Mouse (Mus musculus): ENCODE results near the gene Triobp. TPM values are rescaled to one million over a fixed set of nuclear protein-coding genes. Genes with fewer than 3 reads are reported as not detected.
"Not testable (repeated sequence)": the region's sequence is repeated elsewhere in the genome, so short reads cannot be mapped to it uniquely, and the experiment has no call there.

Gene Triobp
- polyA plus RNA-seq, 2 experiments from 2014 or later, result 18.6 to 30.9 TPM

DNA sequence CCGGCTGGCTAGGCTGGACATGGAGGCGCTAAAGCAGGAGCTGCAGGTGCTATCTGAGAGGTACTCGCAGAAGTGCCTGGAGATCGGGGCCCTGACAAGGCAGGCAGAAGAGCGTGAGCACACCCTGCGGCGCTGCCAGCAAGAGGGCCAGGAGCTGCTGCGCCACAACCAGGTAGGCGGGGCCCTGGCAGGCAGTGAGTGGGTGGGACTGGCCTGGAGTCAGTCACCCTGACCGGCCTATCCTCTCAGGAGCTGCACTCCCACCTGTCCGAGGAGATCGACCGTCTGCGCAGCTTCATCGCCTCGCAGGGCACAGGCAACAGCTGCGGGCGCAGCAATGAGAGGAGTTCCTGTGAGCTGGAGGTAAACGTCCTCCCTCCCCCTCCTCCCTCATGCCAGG lies 54.5 kb downstream of the Triobp start:
- no peak for ATAC-seq

DNA sequence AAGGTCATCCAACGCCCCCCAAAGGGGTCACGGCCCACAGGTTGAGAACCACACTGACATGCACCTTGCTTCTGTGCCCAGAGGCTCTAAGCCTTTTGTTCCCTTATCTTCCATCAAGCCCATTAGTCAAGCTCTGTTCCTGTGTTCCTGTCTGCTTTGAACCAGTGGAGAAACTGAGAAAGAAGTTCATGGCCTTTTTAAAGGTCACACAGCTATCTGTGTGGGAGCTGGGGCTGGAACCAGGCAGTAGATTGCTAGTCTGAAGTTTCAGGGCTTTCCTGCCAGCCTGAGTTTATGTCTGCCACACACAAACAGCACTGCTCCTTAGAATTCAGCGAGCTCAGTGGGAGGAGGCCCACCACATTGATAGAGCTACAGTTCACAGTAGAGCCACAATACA lies 55.6 kb downstream of the Triobp start:
- no peak for ATAC-seq

DNA sequence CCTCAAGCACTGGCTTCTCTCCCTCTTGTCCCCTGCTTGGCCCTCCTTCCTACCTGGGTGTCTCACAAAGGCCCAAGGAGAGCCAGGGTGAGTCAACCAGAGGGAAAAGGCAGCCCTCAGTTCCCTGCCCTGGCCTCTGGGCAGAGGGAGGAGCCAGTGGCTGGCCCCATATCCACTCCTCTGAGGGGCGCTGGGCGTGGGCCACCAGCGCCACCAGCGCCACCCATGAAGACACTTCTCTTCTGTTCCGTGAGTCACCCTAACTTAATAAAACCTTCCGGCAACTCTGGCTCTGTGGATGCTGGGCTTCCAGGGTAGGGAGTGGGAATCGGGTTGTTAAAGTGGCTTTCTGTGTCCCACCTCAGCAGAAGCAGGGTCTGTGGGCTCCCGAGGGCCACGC lies 58.1 kb downstream of the Triobp start:
- no peak for ATAC-seq

DNA sequence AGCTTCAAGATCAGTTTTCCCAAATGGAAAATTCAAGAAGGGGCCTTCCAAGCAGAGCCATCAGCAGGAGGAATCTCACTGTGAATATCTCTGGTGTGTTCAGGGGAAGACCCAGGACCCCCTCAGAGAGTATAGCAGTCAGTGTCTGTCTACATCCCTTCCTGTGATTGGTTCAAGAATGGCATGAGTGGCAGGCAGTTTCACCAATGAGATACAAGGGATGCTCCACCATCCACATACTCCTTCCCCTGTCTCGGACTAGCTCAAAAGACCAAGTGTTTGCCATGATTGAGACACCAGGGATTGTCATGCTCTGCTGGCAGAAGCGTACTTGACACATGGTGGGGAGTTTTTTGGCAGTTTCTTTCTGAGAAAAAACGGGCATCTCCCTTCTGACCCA lies 59.1 kb downstream of the Triobp start:
- ATAC-seq, result no peak

DNA sequence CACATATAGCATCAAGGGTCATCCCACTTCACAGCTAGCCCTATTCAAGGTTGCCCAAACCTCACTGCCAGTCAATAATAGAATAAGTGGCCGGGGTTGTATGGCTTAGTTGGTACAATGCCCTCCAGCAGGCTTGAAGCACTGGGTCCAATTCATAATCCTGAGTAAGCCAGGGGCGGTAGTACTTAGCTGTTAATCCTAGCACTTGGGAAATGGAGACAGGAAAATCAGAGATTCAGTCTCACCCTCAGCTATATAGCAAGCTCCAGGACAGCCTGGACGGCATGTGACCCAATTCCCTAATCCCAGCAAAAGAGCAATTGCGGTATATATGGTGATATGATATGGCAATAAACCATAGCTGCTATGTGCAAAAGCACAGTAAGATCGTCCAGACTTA lies 59.5 kb downstream of the Triobp start:
- ATAC-seq, result no peak

DNA sequence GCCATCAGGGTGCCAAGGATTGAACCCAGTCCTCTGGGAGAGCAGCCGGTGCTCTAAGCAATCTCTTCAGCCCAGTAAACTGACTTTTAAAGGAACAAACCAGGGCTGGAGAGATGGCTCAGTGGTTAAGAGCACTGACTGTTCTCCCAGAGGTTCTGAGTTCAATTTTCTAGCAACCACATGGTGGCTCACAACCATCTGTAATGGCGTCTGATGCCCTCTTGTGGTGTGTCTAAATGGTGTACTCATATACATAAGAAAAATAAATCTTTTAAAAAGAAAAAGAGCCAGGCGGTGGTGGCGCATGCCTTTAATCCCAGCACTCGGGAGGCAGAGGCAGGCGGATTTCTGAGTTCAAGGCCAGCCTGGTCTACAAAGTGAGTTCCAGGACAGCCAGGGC lies 60.3 kb downstream of the Triobp start:
- not testable (repeated sequence) for ATAC-seq

DNA sequence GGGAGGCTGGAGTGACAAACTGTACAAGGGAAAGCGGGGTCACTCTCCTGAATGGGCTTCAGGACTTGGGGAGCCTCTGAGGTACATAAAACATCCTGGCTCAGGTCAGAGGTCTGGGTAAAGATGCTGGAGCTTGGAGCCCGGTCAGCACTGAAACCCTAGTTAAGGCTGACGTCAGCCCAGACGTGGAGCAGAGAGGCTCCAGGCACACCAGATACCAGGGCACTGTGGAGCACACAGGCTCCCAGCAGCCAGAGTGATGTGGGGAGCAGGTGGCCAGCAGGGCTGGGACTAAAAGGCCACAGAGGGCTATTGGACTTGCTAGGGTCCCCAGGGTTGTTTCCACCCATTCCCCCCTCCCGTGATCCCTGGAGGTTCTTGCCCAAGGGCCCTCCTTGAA lies 62.2 kb downstream of the Triobp start:
- no peak for ATAC-seq

DNA sequence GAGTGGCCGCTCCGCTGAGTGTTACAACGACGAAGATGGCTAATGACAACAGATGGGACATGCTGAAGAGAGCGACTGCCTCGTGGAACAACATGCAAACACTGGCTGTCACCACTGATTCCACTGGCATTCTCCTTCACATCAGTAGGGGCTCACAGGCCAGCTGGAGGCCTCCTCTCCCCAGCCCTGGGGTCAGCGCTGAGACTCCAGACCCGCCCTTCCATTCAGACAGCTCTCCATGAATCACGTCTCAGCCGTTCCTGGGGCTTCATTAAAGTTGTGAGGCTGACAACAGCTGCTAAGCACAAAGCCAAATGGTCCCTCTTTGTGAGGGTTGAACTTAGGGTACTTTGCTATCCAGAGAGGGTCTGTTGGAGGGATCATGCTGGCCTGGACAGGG lies 64.0 kb downstream of the Triobp start:
- ATAC-seq, result no peak

DNA sequence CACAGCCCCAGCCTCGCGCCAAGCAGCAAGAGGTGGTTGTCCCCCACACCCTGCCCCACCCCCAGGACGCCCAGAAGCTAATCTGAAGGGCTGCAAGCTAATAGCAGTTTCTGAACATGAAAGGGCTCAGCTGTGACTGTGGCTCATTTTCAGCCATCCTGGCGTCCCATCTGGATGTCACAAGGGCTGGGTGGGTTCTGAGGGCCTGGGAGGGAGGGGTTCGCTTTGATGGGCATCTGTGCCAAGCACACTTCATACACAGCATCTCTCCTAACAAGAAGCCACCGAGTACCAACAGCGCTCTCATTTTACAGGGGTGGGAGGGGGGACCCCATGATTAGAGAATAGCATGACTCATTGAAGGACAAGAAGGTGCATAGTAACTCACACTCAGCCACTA lies 65.9 kb downstream of the Triobp start:
- no peak for ATAC-seq

DNA sequence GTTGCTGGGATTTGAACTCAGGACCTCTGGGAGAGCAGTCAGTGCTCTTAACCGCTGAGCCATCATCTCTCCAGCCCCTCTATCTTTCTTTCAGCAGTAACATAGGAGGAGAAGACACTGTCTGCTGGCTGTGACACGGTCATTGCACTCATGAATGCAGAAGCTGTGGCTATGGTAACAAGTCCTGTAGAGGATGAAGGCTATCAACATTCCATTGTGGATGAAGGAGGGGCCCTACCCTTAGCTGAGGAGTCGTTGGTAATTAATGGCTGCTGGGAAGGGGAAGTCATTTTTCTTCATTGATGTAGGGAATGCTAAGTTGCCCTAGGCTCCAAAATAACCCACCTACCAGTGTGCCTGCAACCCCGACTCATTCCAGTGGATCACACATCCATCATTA lies 70.7 kb downstream of the Triobp start:
- no peak for ATAC-seq

DNA sequence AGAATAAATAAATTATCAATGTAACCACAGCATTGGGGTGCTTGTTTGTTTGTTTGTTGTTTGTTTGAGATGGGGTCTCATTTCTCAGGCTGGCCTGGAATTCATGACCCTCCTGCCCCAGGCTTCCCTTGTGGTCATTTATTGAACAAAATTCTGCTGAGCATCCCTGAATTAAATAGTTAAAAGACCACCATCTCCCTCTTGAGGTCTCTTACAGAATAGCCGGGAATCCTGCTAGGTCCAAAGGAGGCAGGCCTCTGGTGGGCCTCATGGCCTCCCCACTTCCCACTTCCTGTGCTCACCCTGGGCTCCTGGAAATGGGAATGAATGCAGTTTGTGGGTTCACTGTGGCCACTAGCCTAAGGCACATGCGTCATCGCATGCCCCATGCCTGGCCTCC lies 71.4 kb downstream of the Triobp start:
- ATAC-seq, result no peak

DNA sequence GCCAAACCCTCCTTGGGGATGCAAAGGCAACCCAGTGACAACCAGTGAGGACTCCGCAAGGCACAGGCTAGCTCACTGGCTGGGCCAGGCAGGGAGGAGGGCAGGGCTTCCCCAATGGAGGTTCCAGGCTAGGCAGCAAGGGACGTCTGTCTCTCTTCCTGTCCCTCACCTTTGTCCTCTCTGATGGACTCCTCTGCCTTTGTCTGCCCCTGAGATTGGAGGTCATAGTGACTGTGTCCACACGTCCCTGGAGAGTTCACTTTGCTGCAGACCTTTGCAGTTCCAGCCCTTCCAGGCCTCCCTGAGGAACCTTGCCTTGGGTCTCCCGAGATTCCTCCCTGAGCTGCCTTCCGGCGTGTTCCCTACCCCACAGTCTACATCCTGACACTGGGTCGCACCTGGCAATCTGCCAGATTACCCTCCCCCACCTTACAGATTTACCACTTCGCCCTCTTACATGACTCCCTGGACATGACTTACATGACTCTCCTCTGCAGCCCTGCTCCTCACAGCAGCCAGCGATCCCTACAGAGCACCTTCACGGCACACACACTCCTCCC lies 75.2 kb downstream of the Triobp start:
- no peak for ATAC-seq

DNA sequence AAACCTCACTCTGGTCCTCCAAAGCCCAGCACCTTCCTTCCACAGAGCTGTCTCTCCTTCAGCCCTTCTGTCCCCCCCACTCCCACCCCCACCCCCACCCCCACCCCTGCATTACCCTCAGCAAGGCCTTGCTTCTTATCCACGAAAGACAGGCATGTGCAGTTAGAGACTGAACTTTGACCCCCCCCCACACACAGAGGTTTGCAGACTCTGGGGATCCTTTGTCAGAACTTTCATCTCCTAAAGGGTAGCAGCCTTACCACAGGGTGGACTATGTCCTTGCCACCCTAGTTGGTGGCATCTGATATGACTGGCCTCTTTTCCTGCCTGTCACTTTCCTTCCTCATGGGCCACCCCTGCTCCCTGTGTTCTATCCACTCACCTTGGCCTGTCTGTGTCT lies 75.8 kb downstream of the Triobp start:
- no peak for ATAC-seq

DNA sequence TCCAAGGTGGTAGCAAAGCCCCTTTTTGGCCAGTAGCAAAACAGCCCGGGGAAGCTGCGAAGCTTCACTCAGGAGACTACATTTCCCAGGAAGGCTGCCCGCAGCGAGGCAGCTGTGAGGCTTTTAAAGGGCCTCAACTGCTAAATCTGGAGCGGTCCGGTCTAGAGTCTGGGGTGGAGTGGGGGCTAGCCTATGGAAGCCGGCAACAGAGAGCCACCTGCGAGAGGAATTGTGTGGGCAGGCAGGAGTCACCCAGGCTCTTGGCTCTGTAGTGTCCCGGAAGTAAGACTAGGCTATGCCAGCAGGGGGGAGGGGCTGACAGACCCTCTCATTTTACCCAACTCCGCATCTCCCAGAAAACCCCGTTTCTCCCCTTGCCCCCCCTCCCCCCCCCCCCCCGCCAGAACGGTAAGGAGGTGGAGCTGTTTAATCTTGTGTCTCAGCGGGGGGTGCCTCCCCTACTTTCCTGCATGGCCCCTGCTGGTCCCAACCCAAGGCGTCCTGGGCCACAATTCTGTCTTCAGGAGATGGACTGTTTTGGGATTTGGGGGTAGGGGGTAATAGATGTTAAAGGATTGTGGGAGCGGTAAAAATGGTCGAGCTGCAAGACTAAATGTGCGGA lies 78.3 kb downstream of the Triobp start:
- ATAC-seq, result no peak

DNA sequence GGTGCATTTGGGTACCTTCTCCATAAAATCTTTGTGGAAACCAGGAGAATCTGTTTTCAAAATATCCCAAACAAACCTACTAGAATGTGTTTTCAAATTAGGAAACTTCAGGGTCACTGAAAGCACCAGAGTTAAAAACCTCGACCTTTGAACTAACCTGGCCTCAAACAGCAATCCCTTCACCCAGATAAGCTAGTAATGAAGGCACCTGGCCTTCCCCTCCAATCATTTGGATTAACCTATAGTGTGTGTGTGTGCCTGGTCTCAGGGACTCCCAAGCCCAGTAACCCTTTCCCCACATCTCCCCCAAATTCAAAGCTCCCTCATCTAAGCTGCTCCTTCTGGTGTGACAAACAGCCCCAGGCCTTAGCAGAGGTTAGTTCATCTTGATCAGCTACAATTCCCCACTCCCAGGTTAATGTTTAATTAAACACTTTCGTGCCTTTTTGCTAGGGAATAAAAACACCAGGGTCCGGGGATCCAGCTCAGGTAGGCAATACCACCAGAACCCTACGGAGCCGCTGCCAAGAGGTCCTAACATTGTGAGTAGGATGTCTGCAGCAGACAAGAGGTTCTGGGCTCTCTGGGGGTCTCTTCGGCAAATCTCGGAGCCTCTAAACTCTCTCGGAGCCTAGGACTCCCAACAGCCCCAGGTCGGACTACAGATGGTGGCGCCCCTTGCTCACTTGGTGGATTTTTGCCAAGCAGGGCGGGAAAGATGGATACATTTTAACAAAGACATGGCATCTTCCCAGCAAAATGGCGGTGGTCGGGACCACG lies 79.2 kb downstream of the Triobp start:
- ATAC-seq, result no peak

DNA sequence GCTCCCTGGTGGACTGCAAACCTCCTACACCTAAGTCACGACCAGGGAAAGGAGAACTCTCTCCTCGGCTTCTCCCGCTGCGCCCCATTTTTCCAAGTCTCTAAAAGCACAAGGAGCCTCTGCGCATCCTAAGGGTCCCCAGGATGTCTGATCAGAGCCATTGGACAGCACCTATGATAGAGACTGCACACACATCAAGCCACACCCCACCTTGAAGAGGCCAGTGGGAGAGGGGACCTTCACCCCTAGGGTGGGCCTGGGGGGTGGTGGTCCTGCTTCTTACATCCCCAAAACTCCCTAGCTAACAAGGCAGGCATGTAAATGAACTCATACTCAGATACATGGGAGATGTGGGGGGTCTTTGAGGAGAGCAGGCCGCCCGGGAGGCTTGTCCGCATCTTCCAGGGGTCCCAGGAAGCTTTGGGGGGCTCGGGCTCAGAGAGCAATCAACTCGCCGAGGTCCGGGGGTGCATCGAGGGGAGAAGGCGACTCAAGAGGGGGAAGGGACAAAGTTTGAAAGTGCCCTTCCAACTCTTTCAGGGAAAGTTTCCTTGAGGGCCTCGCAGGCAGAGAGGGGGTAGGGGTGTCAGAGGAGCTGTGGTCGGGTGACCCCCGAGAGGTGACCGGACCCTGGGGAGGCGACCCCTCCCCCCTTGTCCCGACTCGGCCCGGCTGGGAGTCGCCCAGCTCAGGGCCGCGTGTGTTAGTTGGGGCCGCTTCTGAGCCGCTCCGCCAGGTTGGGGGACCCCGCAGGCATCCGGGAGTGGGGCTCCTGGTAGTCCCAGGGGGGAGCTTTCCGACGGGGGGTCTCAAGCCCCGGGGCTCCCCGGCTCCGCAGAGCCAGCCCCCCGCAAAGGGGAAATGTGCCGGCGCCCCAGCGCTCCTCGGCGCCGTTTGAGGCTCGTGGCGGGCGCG lies 80.0 kb downstream of the Triobp start:
- ATAC-seq, result no peak

DNA sequence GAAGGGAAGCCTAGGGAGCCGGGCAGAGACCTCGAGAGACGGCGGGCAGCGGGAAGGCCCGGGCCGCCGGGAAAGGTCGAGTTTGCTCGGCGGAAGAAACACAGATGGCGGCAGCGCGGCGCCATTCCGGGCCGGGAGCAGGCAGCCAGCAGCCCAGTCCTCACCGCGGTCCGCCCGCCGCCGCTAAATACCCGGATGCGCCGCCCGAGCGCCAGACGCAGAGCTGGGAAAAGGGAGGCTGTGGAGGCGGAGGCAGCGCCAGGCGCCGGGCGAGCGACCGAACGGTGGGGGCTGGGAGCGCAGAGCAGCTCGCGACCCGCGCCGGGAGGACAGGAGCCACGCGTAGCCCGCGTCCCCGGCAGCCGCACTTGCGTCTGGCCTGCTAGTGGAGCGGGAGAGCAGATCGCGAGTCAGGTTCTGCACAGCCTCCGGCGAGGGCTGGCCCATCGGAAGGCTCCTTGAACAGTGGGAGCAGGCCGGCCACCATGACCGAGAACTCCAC lies 80.8 kb downstream of the Triobp start, which contains the start of gene H1f0:
TSS of gene H1f0 (plus strand) at position 214 of the 502 bp plus-strand sequence.
- peak; percentile 68 for ATAC-seq

DNA sequence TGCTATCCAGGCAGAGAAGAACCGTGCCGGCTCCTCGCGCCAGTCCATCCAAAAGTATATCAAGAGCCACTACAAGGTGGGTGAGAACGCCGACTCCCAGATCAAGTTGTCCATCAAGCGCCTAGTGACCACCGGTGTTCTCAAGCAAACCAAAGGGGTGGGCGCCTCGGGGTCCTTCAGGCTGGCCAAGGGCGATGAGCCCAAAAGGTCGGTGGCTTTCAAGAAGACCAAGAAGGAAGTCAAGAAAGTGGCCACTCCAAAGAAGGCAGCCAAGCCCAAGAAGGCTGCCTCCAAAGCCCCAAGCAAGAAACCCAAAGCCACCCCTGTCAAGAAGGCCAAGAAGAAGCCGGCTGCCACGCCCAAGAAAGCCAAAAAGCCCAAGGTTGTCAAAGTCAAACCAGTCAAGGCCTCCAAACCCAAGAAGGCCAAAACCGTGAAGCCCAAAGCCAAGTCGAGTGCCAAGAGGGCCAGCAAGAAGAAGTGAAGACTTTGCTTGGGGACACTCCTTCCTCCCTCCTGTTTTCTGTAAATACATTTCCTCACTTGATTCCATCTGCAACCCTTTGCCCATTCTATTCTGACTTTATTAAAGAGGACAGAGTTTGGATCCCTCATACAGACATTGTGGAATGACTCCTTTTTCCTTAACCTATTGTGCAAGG lies 81.4 kb downstream of the Triobp start:
- ATAC-seq, result no peak

DNA sequence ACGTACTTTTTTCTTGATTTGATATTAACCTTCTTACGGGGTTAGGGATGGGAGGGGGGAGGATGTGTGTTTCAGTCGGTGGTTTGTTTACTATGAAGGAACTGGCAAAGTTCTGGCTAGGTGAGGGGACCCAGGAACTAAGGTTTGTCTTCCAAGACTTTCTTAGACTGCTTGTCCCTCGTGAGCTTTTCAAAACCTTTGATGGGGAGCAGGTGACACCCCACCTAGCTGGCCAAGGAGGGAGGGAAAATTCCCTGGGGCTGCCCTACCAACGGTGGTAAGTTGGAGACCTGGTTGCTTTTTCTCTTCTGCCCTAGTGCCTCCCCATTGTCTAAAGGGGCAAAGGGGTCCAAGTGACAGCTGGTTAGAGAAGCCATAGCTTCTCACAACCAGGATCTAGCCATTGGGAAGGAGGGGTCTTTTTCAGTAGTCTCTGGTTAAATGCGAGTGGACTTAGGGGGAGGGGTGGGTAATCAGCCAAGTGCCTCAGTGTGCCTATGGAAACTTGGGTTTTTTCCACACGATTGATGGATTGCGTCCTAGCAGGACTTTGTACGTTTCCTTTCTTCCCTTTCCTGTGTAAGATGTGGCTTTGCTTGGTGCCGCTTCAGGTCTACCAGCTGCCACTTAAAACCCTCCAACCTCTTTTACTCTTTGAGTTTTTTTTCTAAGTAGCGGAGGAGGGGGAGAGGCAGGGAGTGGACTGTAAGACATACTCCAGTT lies 82.2 kb downstream of the Triobp start:
- ATAC-seq, result no peak

DNA sequence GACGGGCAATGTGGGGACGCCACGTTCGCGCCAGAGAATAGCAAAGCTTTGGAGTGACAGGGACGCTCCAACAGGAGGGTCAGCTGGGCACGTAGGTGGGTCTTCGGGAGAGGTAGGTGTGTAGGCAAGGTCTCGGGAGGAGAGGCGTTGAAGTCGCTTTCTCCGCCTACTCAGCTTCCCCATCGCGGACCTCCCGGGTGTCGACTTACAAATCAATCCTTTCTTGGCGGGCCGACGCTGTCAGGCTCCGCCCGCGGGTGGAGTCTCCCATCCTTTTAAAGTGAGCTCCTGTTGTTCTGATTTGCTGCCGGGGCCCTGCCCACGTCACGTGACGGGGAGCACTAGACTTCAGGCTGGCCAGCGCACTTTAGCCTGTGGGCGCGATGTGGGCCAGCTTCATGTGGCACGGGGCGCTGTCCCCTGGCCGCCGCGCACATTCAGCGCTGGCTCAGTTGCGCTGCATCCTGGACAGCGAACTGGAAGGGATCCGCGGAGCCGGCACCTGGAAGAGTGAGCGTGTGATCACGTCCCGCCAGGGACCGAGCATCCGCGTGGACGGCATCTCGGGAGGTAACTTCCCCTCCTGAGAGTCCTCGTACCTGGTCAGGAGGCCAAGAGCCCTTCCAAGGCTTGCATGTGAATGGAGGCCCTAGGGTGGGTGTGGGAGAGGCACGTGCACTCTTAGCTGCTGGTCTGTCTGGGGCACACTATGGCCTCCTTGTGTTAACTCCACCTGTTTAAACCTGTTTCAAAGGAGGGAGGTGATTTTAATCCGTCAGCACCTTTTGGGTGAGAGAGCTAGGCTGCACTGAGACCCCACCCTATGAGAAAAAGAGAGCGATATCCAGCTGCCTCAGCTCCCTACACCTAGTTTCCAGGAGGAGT lies 83.3 kb downstream of the Triobp start:
- ATAC-seq, result peak; percentile 72

DNA sequence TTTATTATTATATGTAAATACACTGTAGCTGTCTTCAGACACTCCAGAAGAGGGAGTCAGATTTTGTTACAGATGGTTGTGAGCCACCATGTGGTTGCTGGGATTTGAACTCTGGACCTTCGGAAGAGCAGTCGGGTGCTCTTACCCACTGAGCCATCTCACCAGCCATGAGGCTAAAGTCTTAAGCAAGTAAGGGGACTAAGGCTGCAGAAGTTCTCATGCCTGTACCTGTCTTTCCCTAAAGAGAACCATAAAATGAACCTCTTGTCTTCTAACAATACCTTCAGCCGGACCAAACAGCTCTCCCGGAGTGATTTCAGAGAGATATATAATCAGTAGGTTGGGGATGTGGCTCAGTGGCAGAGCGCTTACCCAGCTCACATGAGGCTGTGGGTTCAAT lies 84.4 kb downstream of the Triobp start:
- not testable (repeated sequence) for ATAC-seq
